Mouse (Mus musculus): ENCODE results near the gene N4bp1.

GRCm38 (mm10) chr8:86824735-86825134, 60.3 kb downstream of the N4bp1 start:
- TF ChIP-seq POLR2A (IDR thresholded peaks at IDR 0.05; ENCODE audit: low read depth, low read length) = no peak
- TF ChIP-seq CTCF (IDR thresholded peaks at IDR 0.05; ENCODE audit: extremely low read depth, insufficient read length, insufficient replicate concordance, low read depth, low read length) = no peak

Measured in small intestine, adult 2 months (tissue).